Mouse (Mus musculus) brain, embryonic 14.5 days (tissue): ENCODE data around the gene Ttc39a. TPM values are rescaled to one million over a fixed set of nuclear protein-coding genes. Genes with fewer than 3 reads are reported as not detected.

ENCODE experiments used
- DNase-seq: peaks from one replicate; pipeline ENCODE4 v3.0.0-alpha.2; 2011; ENCODE audit warnings: low read depth
- CTCF ChIP-seq: fragments of 200-500 bp; IDR thresholded peaks from 2 replicates; pipeline ENCODE4 v1.5.1; 2012; ENCODE audit warnings: inconsistent platforms, mild to moderate bottlenecking, moderate library complexity, borderline replicate concordance; ENCODE audit not compliant: insufficient read depth, insufficient read length; ENCODE audit errors: extremely low read depth
- POLR2A ChIP-seq: fragments of 200-500 bp; IDR thresholded peaks from 2 replicates; pipeline ENCODE4 v1.6.1; 2012; ENCODE audit warnings: mild to moderate bottlenecking, inconsistent platforms, borderline replicate concordance; ENCODE audit not compliant: poor library complexity, insufficient read depth, insufficient read length, severe bottlenecking; ENCODE audit errors: extremely low read depth
- polyA plus RNA-seq: library from polyadenylated mRNA; depleted of rRNA; stranded (reverse); fragments of >200 nt; gene quantifications from 2 replicates; pipeline ENCODE4 v1.2.3, GENCODE M21; 2012

Gene Ttc39a
- polyA plus RNA-seq, 1 experiment = 1.2 TPM

- TF ChIP-seq POLR2A (no peak), CTCF (no peak)
- no peak for DNase-seq
These were observed 39.5 kb downstream of the Ttc39a start for GRCm38 (mm10) chr4:109445956-109446355.

- DNase-seq = no peak
- TF ChIP-seq POLR2A (no peak), CTCF (no peak)
These were observed 42.1 kb downstream of the Ttc39a start for GRCm38 (mm10) chr4:109448531-109448930.

- TF ChIP-seq POLR2A (no peak), CTCF (no peak)
- DNase-seq = no peak
These were observed 50.4 kb downstream of the Ttc39a start for GRCm38 (mm10) chr4:109456821-109457220.

DNA sequence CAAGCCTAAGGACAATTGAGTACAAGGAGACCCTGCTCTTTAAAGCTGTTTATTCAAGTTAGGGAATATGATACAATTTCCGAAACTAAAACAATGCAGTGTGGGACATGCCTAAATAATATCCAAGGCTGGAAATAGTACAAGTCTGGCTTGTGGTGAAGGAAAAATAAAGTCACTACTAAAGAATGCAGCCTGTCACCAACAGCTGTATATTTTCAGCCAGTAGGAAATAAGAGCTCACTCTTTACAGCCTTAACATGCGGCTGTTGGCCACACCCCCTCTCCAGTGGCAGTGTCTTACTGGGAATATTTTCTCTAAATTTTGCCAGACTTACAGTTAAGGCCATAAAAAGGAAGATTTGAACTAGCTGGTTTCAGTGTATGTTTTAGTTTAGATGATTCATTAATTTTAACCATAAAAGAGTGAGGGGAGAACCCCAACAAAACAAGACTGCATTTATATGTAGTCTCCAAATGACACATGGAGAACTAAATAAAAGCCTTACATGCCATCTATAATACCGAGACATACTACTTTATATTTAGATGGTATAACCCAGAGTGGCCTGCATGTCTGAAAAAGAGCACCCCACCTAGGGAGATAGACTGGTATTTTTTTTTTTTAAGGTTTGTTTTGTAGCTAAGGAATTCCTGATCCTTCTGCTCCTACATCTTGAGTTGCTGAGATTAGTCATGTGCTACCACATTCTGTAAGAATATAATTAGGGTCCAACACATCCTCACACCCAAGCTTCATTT is 54.2 kb downstream of the Ttc39a start:
- TF ChIP-seq POLR2A = no peak
- no peak for TF ChIP-seq CTCF

GRCm38 (mm10) chr4:109463892-109464291 is 57.5 kb downstream of the Ttc39a start:
- DNase-seq = no peak
- TF ChIP-seq CTCF = no peak
- TF ChIP-seq POLR2A = no peak

More for the DNA sequence above, 54.2 kb downstream of the Ttc39a start:
- no peak for DNase-seq

DNA sequence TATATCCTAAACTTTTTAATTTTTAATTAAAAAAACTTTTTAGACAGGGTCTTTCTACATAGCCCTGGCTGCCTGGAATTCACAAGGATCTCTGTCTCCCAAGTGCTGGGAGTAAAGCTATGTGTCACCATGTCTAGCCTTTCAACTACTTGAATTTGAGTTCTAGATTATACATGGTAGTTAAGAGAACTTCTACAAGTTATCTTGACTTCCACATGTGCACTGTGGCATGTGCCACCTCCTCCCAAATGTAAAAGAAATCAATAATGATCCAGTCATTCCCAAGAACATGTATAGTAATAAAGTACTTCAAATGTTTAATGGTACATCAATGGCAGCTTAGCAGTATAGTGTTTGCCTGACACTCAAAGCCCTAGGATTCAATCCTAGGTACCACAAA is 61.3 kb downstream of the Ttc39a start:
- no peak for DNase-seq
- no peak for TF ChIP-seq POLR2A

DNA sequence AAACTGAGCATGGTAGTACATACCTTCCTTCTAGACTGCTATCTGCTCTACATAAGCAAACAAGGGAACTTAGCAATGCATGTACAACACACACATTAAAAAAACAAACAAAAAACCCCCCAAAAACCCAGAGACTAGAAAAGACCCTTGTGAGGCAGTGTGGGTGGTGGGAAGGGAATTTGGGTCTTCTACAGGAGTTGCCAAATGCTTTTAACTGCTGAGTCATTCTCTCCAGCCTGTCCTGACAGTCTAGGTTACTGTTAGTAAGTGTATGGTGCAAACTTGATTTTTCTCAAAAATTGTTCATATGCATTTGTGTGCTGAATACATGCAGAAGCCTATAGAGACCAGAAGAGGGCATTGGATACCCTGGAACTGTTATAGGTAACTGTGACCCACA is 65.2 kb downstream of the Ttc39a start:
- no peak for DNase-seq
- no peak for TF ChIP-seq CTCF
- TF ChIP-seq POLR2A = no peak

DNA sequence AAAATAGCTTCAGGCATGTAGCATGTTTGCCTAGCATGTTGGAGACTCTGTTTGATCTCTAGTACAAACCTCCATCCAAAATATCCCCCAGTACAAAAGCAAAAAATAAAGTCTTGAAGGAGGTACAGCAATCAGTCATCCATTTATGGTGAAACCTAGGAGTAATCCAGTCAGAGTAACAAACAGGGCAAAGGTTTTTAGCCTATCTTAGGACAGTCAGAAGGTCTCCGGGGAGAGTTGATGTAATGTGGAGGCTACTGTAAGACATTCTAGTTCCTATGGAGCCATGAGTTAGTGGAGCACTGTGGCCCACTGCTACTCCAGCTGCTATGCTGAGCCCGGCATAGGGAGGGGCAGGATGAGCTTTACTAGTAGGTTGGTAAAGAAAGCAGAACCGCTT is 66.1 kb downstream of the Ttc39a start:
- no peak for TF ChIP-seq CTCF
- no peak for TF ChIP-seq POLR2A
- DNase-seq = no peak

DNA sequence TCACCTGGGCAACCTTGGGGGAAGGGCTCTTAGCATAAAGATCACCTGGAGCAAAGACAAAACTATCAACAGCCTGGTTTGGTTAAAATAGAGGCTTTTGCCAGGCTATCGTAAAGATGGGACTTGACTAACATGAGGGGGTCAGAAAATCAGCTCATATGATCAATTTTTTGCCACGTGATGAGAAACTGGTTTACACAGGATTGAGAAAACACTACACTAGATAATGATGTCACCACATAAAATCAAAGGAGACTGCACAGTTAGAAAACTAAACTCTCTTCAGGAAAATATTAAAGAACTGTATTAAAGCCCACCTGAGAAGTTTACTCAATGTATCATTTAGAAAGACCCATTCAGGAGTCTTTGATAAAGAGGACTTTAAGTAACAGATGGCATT is 68.7 kb downstream of the Ttc39a start:
- peak; percentile 2 for DNase-seq
- no peak for TF ChIP-seq POLR2A
- TF ChIP-seq CTCF = no peak

- DNase-seq = peak; percentile 59
- no peak for TF ChIP-seq CTCF
- TF ChIP-seq POLR2A = no peak
These were observed 69.4 kb downstream of the Ttc39a start for GRCm38 (mm10) chr4:109475577-109476553.

- peak; percentile 95 for DNase-seq
- peak; percentile 97 for TF ChIP-seq POLR2A
- no peak for TF ChIP-seq CTCF
These were observed 70.2 kb downstream of the Ttc39a start for GRCm38 (mm10) chr4:109476554-109477014.

- no peak for DNase-seq
- TF ChIP-seq CTCF (no peak), POLR2A (no peak)
These were observed 71.0 kb downstream of the Ttc39a start for GRCm38 (mm10) chr4:109477454-109477853.
